Mouse (Mus musculus) fibroblast of lung, adult 2 months (primary cell): ENCODE data around the gene Mycbpap.

Experiments used
- DNase-seq: peaks from one replicate; pipeline ENCODE4 v3.0.0-alpha.2; 2011; ENCODE audit warnings: low read depth

The Mycbpap gene

DNA sequence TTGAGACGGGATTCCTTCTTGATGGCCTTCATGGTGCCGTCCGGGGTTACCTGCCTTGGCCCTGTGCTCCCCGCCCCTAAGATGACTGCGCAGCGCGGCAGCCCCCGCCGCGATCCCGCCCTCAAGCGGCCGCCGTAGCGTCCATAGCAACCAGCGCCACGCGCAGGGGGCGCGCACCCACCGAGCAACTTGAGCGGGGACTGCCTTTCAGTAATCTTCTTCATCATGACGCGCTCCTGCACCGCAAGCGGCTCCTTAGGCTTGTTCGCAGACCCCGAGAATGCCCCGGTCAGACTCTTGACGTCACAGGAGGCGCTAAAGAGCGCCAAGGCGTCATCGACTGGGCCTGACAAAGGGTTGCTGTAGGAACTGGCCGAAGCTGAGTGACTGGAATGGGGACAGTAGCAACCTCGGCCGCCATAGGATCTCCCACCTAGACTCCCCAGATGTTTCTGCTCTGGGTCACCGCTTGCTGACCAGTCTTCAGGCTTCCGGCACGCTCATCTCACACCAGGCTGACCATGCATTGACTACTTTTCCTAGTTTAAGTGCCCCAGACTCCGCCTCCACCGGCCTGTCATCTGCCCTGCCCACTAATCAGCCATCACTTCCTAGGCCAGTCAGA is at the start of gene Mycbpap:
Gene Mycbpap, minus strand, starts transcription at position 524 of the 625 bp plus-strand sequence.
- DNase-seq, result peak; percentile 19

GRCm38 (mm10) chr11:94570612-94571011 is 49.1 kb upstream of the Mycbpap start:
- DNase-seq, result no peak

GRCm38 (mm10) chr11:94567326-94567725 is 45.8 kb upstream of the Mycbpap start:
- DNase-seq, result no peak

DNA sequence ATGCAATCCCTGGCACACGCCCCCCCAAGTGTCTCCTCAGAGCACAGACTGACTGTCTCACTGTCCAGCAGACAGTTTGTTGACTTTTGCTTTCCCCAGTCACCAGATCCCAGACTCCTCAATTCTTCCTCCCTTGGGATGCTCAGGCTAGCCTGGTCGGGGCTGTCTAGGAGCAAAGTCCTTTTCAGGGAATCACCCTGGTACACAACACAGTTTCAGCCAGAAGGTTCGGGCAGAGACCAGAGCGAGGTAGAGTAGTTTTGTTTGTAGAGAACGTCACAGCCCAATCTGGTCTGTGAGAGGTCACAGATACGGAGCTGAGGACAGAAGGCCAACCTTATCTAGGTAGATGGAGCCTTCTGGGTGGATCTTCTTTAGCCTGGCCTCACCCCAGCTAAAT is 45.0 kb upstream of the Mycbpap start:
- no peak for DNase-seq

- no peak for DNase-seq
Observed at GRCm38 (mm10) chr11:94565151-94565479, 43.6 kb upstream of the Mycbpap start.

- no peak for DNase-seq
Observed at GRCm38 (mm10) chr11:94564437-94565150, 43.1 kb upstream of the Mycbpap start, which contains the start of gene Chad. Chad (plus strand) TSS chr11:94565047.

GRCm38 (mm10) chr11:94563821-94564220 is 42.3 kb upstream of the Mycbpap start:
- peak; percentile 63 for DNase-seq

- DNase-seq, result no peak
Observed at GRCm38 (mm10) chr11:94563383-94563782, 41.8 kb upstream of the Mycbpap start.

DNA sequence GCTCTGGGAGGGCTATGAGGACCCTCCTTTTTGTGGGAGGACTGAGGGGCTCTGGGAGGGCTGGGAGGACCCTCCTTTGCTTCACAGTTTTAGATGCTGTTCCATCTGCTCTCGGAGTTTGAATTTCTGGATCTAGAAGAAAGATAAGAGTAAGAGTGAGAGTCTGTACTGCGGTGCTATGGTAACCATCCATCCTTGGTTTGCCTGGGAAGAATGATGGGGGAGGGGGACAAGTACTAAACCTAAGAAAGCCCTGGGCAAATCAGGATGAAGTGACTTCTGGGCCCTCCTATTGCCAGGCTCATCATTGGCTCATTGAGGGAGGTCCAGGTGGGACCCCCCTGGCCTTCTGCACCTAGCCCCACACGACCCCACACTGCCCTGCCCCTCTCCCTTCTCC is 36.7 kb upstream of the Mycbpap start:
- DNase-seq, result no peak

DNA sequence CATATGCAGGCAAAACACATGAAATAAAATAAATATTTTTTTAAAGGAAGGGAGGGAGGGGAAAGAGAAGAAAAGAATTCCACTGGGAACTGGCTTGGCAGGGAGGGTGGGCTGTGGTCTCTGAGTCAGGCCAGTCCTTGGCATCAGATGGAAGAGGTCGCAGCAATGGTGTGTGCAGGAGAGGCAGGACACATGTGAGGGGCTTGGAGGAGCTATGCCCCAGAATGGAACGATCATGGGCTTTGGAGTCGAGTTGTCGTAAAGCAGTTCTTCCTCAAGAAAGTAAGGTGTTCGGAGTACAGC is 28.9 kb upstream of the Mycbpap start:
- DNase-seq, result peak; percentile 56

GRCm38 (mm10) chr11:94549691-94550441 is 28.3 kb upstream of the Mycbpap start:
- DNase-seq, result no peak

- peak; percentile 95 for DNase-seq
Observed at GRCm38 (mm10) chr11:94548888-94549690, 27.5 kb upstream of the Mycbpap start, which contains the start of gene Rsad1. Rsad1 (minus strand) TSS chr11:94549255.

GRCm38 (mm10) chr11:94548041-94548784 is 26.7 kb upstream of the Mycbpap start:
- no peak for DNase-seq

DNA sequence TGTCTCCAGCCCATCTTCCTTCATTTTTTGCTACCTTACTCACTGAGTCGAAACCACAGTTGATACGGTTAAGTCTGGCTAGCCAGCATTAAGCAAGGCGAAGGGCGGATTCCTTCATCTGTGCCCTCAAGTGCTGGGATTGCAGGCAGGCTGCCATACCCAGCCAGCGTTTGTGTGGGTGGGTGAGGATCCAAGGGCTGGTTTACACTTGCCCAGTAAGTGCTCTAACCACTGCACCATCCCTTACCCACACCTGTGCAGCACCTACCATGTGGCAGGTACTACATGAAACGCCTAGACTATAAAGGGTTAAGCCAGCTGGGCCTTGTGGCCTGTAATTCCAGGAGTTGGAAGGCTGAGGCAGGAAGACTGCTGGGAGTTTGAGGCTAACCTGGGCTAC is 25.7 kb upstream of the Mycbpap start:
- no peak for DNase-seq

GRCm38 (mm10) chr11:94546381-94546780 is 24.8 kb upstream of the Mycbpap start:
- no peak for DNase-seq

GRCm38 (mm10) chr11:94544422-94544821 is 22.9 kb upstream of the Mycbpap start:
- no peak for DNase-seq

- peak; percentile 93 for DNase-seq
Observed at GRCm38 (mm10) chr11:94543932-94544331, 22.4 kb upstream of the Mycbpap start.

DNA sequence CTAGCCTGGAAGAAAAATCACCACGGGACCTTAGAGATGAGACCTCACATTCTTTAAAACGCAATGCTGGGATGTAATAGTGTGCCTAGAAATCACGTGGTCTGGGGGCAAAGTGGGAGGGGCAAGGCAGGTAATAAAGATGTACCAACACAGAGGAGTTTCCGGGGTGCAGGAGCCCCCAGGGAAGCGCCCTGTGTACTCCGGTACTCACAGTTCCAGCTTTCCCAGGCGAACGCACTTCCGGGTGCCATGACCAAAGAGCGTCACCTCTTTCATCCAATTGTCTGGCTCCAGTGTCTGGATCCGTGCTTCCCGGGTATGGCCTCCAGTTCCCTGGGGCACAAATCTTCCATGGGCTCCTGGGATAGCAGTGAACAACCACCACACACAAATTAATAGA is 21.8 kb upstream of the Mycbpap start:
- DNase-seq, result no peak

- no peak for DNase-seq
Observed at GRCm38 (mm10) chr11:94542400-94542799, 20.9 kb upstream of the Mycbpap start.

GRCm38 (mm10) chr11:94539761-94540160 is 18.2 kb upstream of the Mycbpap start:
- no peak for DNase-seq

GRCm38 (mm10) chr11:94538733-94539292 is 17.3 kb upstream of the Mycbpap start:
- no peak for DNase-seq
